Mouse (Mus musculus) megakaryocyte, embryonic 14.5 days (primary cell): ENCODE data around the gene Nubpl. TPM values are rescaled to one million over a fixed set of nuclear protein-coding genes. Genes with fewer than 3 reads are reported as not detected.

Experiments used
- H3K27me3 ChIP-seq: replicated peaks from 2 replicates; pipeline ENCODE3; 2012; ENCODE audit warnings: inconsistent platforms
- H3K36me3 ChIP-seq: replicated peaks from 2 replicates; pipeline ENCODE3; 2012; ENCODE audit warnings: low read length, inconsistent platforms, mixed read lengths
- H3K4me1 ChIP-seq: 2 replicates; pipeline ENCODE4 v1.6.1; 2012; ENCODE audit warnings: inconsistent platforms
- H3K4me3 ChIP-seq: replicated peaks from 2 replicates; pipeline ENCODE3; 2012; ENCODE audit warnings: moderate library complexity, mild to moderate bottlenecking, inconsistent platforms
- H3K9me3 ChIP-seq: 2 replicates; pipeline ENCODE4 v1.6.1; 2012; ENCODE audit warnings: inconsistent platforms
- FLI1 ChIP-seq: IDR thresholded peaks from 2 replicates; pipeline ENCODE4 v1.6.1; 2012; ENCODE audit warnings: low read length, inconsistent platforms, mixed read lengths
- GATA1 ChIP-seq: IDR thresholded peaks from 3 replicates; pipeline ENCODE4 v1.6.1; 2012; ENCODE audit warnings: mixed read lengths, low read length, inconsistent platforms, borderline replicate concordance
- polyA plus RNA-seq: library from polyadenylated mRNA; stranded (reverse); fragments of >175 nt; gene quantifications from 2 replicates; pipeline ENCODE4 v1.2.3, GENCODE M21; 2012; ENCODE audit warnings: low replicate concordance; ENCODE audit not compliant: insufficient read depth

Gene Nubpl
- polyA plus RNA-seq, 1 experiment: 4.2 TPM

DNA sequence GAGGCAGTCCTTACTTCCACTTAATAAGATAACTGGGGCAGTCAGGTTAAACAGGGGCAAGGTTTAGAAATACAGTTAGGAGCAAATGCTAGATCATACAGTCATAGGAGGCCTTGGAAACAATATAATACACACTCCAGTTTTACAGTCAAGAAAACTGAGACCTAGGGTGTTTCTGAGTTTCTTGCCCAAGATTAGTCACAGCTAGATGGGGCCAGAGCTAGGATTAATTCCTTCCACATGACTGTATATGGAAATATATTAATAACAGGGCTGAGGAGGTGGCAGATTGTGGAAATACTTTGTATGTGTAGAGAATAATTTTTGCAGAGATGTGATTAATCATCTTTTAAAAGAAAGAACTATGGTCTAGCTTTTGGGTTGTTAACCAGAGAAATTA is 186.9 kb downstream of the Nubpl start:
- Histone ChIP-seq H3K4me3 (no peak overlapping the region), H3K9me3 (no peaks in the 10 kb centered on the region), H3K27me3 (no peaks in the 10 kb centered on the region), H3K36me3 (no peaks in the 10 kb centered on the region), H3K4me1 (peaks cover 14% of the 10 kb centered on the region)
- TF ChIP-seq FLI1 (no peak), GATA1 (no peak)

DNA sequence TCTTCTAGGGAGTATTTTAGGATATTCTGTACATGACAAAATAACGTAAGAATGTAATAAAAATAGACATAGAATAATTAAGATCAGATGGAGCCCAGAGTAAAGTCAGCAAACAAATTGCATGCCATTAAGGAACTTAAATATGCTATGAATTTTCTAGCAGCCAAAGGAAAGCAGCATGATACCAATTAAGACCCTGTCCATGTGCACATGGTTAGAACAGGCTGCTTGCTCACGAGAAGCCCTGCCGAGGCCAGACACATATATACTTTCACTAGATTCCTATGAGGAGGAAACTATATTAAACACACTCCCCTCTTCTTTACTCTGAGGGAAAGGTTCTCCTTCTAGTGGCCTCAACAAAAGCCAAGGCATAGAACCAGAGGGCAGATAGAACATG is 189.3 kb downstream of the Nubpl start:
- Histone ChIP-seq H3K36me3 (no peaks in the 10 kb centered on the region), H3K4me3 (no peak overlapping the region), H3K4me1 (peaks cover 20% of the 10 kb centered on the region), H3K9me3 (no peaks in the 10 kb centered on the region), H3K27me3 (no peaks in the 10 kb centered on the region)
- TF ChIP-seq FLI1 (no peak), GATA1 (no peak)

DNA sequence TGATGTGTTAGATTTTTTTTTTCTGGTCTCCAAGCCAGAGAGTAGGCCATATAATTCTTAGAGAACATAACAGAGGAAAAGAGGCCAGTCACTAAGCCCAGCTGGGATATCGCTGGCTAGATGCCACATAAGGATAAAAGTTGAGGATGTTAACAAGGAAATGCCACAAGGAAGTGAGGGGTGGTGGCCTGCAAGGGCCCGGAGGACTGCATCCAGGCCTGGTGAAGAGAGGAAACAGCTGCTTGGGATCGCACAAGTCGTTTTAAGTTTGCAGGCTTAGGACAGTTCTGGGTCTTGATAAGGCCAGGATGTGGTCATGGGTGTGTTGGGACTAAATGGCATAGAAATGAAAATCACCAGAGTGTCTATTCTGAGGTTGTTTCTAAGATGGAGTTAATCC is 191.0 kb downstream of the Nubpl start:
- H3K4me1 ChIP-seq: peaks cover 22% of the 10 kb centered on the region
- no peaks in the 10 kb centered on the region for H3K27me3 ChIP-seq
- no peaks in the 10 kb centered on the region for H3K9me3 ChIP-seq
- no peak for TF ChIP-seq FLI1
- no peak for TF ChIP-seq GATA1
- no peak overlapping the region for H3K4me3 ChIP-seq
- no peaks in the 10 kb centered on the region for H3K36me3 ChIP-seq

DNA sequence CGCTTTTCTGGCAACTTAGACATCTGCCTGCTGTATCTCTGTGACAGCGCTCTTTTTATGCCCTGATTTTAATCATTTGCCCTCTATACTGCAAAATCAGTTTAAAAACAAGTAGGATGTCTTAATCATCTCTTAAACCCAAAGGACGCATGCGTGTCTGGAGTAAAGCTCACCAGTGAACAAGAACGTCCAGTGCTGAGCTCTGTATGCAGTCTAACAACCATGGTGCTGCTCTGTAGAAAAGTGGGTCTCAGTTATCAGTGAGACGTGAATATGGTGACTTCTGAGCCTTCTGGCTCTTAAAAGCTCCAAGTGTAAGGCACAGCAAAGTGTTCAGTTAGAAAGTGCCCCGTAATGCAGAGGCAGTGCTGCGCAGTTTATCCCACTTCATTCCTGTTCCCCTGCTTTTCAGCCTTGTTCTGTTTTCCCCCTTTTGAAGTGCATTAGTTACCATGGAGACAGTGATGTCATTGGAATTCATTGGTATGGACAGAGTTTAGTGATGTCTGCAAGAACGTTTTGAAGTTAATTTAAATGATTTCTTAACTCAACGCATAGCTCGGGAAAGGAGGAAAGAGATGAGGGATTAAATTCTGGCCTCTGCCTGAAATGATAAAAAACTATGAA is 191.5 kb downstream of the Nubpl start:
- Histone ChIP-seq H3K27me3 (no peaks in the 10 kb centered on the region), H3K4me1 (peaks cover 25% of the 10 kb centered on the region), H3K4me3 (no peak overlapping the region), H3K9me3 (no peaks in the 10 kb centered on the region), H3K36me3 (no peaks in the 10 kb centered on the region)
- TF ChIP-seq GATA1 (no peak), FLI1 (no peak)

DNA sequence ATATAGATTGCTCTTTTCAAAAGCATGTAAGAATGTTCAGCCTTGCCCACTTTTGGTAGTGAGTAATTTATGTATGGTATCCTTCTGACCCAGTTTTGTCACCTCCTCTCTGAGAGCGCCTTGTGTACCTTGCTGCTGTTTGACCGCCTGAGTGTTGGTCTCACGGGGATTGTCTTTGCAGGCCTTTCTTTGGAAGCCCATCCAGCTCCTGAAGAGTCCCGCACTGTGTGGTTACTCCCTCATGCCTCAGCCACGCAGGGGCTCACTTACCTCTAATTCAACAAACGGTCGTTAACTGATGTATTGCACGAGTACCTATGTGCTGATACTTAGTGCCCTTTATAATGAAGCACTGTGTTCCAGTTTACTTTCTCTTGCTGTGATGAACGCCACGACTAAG is 192.1 kb downstream of the Nubpl start:
- Histone ChIP-seq H3K4me1 (peaks cover 25% of the 10 kb centered on the region), H3K9me3 (no peaks in the 10 kb centered on the region), H3K4me3 (no peak overlapping the region), H3K36me3 (no peaks in the 10 kb centered on the region), H3K27me3 (no peaks in the 10 kb centered on the region)
- no peak for TF ChIP-seq GATA1
- TF ChIP-seq FLI1: no peak

DNA sequence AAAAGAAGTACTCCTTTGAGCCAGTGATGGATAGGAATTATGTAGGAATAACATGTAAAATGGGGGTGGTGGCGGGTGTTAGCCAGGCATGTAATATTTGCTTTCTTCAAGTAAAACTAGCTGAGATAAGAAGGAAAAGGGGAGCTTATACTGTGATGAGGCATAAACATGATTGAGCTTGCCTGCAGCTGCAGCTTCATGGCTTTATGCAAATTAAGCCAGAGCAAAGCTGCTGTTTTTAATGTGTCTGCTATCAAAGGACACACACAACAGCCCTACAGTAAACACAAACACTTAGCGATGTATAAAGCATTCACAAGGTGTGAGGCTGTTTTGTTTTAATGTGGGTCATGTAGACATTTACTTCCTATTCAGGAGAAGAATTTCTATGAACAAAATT is 196.4 kb downstream of the Nubpl start:
- Histone ChIP-seq H3K4me1 (peaks cover 25% of the 10 kb centered on the region), H3K9me3 (no peaks in the 10 kb centered on the region), H3K4me3 (no peak overlapping the region), H3K27me3 (no peaks in the 10 kb centered on the region), H3K36me3 (no peaks in the 10 kb centered on the region)
- no peak for TF ChIP-seq FLI1
- TF ChIP-seq GATA1: no peak

DNA sequence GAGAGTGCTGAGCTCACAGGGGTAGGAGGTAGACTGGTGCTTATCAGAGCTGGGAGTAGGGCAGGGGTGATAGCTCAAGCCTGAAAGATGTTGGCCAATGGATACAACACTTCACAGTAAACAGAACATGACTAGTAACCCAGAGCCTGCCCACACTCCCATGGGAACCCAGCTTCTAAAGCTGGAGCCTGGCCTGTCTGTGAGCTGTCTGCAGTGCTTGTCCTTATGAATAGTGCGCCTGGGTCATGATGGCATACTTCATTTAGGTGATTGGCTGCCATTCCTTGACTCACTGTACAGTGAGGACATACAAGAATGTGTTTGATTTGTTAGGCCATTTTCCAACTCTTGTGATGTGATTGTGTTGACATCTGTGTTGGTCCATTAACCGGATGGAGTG is 200.5 kb downstream of the Nubpl start:
- Histone ChIP-seq H3K36me3 (no peaks in the 10 kb centered on the region), H3K27me3 (no peaks in the 10 kb centered on the region), H3K4me3 (no peak overlapping the region), H3K9me3 (no peaks in the 10 kb centered on the region), H3K4me1 (peaks cover 19% of the 10 kb centered on the region)
- no peak for TF ChIP-seq FLI1
- TF ChIP-seq GATA1: no peak

DNA sequence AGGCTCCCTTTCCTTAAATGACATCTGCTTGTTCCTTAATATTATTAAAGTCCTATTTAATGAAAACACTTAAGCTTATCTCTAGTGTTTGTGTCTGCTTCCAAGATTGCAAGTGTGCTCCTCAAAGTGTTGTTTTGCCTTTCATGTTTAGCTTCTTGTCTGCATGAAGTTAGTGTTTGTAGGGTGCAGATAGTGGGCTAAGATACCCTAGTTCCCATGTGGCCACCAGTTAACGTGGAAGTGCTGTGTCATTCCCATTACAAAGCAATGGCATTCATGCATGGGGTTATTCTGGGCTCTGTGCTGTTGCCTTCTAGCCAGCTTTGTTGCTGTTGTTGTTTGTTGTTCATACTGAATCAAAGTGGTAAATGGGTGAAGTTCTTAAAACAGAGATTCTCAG is 201.1 kb downstream of the Nubpl start:
- H3K4me3 ChIP-seq: peak overlapping the region; percentile 29
- H3K27me3 ChIP-seq: no peaks in the 10 kb centered on the region
- no peaks in the 10 kb centered on the region for H3K9me3 ChIP-seq
- H3K4me1 ChIP-seq: peaks cover 19% of the 10 kb centered on the region
- TF ChIP-seq FLI1 (no peak), GATA1 (no peak)
- H3K36me3 ChIP-seq: no peaks in the 10 kb centered on the region

DNA sequence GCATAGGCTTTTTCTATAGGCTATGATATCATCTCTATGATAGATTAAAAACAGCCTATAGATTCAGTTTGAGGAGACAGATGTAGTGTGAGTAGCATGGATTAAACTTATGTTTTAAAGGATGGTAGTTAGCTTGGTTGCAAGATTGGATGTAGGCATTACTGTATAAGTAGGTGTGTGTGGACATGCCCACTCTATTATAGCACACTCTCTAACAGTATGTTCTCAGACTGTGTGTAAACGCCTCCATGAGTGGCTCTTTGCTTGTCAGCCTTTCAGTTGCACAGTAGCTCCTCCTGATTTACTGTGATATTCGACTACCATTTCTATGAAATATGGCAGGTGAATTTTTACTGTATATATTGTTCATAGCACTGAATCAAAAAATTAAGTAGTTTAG is 205.4 kb downstream of the Nubpl start:
- no peak for TF ChIP-seq FLI1
- TF ChIP-seq GATA1: no peak
- Histone ChIP-seq H3K27me3 (no peaks in the 10 kb centered on the region), H3K4me3 (no peak overlapping the region), H3K9me3 (no peaks in the 10 kb centered on the region), H3K4me1 (peaks cover 15% of the 10 kb centered on the region), H3K36me3 (no peaks in the 10 kb centered on the region)

DNA sequence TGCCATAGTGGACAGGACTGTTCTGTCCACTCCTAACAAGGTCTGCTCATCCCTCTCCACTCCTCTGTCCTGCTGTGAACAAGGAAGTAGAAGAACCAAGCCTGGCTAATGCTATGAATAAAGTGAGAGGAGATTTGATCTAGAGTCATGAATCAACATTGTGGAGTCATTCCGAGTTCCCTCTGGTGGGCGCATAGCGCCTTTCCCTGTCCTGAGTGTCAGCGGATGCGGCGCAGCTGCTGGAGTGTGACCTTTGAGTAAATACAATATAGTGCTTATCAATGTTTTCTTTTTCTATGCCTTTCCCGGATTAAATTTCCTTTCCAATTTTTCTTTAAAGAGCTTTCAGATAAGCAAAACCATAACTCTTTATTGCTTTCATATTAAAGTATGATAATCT is 208.8 kb downstream of the Nubpl start:
- H3K36me3 ChIP-seq: peaks cover 3% of the 10 kb centered on the region
- no peaks in the 10 kb centered on the region for H3K27me3 ChIP-seq
- no peak overlapping the region for H3K4me3 ChIP-seq
- TF ChIP-seq GATA1: no peak
- TF ChIP-seq FLI1: no peak
- peaks cover 2% of the 10 kb centered on the region; the same call in 1 of the 2 replicates for H3K9me3 ChIP-seq
- H3K4me1 ChIP-seq: no peaks in the 10 kb centered on the region; the same call in 1 of the 2 replicates

DNA sequence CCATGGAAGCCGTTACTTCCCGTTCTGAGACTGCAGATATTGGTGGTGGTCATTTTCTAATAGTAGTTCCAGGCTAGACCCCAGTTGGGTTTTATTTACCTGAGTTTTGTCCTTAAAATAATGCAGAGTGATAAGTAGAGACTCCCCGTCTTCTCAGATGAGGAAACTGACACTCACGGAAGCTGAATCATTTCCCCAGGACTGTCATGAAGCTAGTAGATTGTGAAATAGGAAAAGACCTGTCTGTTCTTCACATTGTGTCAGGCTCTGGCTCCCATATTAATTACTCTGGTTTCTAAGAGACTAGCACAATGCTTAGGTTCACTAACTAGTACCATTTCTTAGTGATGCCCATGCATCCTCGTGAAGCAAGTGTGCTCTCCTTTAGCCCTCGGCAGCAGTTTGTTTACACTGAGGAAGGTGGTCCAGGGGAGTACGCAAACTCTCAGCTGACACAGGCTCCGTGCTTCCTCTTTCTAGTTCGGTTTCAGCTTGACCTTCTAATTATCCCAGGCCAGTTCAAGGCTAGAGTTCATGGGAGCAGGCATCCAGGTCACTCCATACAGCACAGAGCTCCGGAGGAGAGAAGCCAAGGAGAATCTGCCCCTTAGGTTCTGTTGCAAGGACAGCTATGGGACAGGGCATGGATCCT is 209.9 kb downstream of the Nubpl start:
- TF ChIP-seq GATA1: no peak
- no peak for TF ChIP-seq FLI1
- H3K4me3 ChIP-seq: no peak overlapping the region
- H3K4me1 ChIP-seq: no peaks in the 10 kb centered on the region; the same call in 1 of the 2 replicates
- H3K27me3 ChIP-seq: no peaks in the 10 kb centered on the region
- H3K9me3 ChIP-seq: peaks cover 3% of the 10 kb centered on the region; the same call in 1 of the 2 replicates
- peaks cover 3% of the 10 kb centered on the region for H3K36me3 ChIP-seq
